Mouse (Mus musculus): ENCODE results near the gene Arpc4. TPM values are rescaled to one million over a fixed set of nuclear protein-coding genes. Genes with fewer than 3 reads are reported as not detected.

The Arpc4 gene
- total RNA-seq, 2 experiments from 2014 or later: 63.3 to 66.7 TPM

GRCm38 (mm10) chr6:113404649-113405448 is 26.9 kb downstream of the Arpc4 start:
- DNase-seq: peak in 1 of 2 experiments; percentile 27

DNA sequence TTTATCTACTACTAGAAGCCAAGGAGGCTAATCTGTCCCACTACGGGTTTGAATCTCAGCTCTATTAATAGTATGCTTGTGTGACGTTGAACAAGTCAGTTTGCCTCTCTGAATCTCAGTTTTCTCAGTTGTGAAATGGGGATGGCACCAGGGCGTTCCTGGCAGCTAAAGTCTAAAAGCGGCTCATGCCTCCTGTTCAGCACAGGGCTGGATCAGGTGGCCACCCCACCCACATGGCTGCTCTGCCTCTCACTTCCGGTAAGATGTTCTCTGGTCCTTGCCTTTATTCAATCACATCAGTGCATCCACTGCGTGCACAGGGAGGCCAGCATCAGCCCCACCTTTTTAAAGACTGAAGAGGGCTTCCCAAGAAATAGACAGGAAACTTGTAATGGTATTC is 27.6 kb downstream of the Arpc4 start:
- no peak for DNase-seq

- no peak for DNase-seq
These were observed 28.8 kb downstream of the Arpc4 start for GRCm38 (mm10) chr6:113406683-113407082.

- DNase-seq: no peak
These were observed 32.1 kb downstream of the Arpc4 start for GRCm38 (mm10) chr6:113410001-113410400.

DNA sequence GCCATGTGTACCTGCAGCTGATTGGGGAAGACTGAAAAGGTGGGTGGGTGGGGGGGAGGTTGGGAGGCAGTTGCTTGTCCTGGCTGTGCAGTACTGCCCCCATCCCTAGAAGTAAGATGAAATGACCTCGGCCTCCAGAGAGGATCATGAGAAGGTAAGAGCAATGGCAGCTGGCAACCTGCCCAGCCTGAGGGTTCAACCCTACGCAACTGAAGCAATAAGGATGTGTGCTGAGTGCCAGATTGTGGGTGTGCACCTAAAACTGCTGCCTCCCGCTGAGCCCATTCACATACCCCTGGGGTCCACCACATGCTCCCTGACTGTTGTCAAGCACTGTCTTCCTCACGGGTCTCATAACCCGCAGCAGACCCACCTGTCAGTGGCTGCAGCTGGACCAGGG is 38.5 kb downstream of the Arpc4 start:
- DNase-seq: no peak

DNA sequence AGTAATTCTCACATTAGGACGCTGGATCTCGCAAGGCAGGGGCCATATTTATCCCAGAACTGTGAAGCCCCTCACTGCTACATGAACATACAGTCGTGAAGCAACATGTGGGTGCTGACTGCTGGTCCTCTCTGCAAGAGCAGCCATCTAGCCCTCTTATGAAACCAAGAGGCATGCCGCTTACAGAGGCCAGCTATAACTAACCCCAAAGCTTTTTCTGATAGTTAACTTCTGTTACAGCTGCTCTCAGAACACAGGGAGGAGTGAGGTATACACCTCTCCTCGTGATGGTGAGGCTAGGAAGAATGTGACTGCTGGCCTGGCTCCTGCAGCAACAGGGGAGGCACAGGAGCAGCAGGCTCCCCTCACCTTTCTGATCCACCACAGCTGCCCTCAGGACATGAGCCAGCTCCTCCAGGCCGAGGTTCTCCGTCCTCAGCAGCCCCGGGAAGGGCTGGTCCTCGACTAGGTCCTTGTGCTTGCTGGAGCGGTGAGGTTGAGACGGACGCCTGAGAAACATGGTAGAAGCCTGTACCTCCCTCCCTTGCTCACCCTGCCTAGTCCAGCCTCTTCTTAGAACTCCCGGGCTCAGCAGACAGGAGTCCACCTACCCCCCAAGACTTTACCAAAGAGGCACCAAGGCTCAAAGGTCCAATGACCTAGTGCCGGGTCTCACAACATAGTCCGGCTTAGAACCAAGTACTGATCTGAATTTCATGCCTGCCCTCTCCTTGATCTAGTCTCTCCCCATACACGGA is 40.7 kb downstream of the Arpc4 start:
- no peak for DNase-seq

GRCm38 (mm10) chr6:113419199-113419587 is 41.3 kb downstream of the Arpc4 start, which contains the start of gene Rpusd3:
TSS of gene Rpusd3 (minus strand) at chr6:113419340.
- DNase-seq: peak; percentile 99 to 100

- no peak for DNase-seq
These were observed 45.1 kb downstream of the Arpc4 start for GRCm38 (mm10) chr6:113423000-113423399.

GRCm38 (mm10) chr6:113424187-113424586 is 46.3 kb downstream of the Arpc4 start:
- peak in 1 of 2 experiments; percentile 14 for DNase-seq

GRCm38 (mm10) chr6:113426696-113427095 is 48.8 kb downstream of the Arpc4 start:
- no peak for DNase-seq

- DNase-seq: no peak
These were observed 49.5 kb downstream of the Arpc4 start for GRCm38 (mm10) chr6:113427397-113427796.

DNA sequence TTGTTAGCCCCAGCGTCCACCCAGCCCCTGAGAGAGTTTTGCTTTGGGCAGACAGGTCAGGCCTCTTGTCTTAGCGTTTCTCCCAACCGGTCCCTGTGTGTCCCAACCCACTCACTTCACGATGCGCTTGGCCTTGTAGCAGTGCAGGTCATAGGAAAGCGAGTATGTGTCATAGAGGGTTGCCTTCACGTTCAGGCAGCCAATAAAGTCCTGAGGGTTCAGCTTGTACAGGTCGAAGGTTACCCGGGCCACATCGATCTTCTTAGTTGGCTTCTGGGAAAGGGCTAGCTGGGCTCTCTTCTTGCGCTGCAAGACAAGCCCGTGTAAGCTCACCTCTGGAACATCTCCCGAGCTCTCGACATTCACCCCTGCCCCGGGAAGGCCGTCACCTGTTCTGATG is 50.1 kb downstream of the Arpc4 start:
- DNase-seq: no peak

- DNase-seq: no peak
These were observed 52.0 kb downstream of the Arpc4 start for GRCm38 (mm10) chr6:113429965-113430364.

DNA sequence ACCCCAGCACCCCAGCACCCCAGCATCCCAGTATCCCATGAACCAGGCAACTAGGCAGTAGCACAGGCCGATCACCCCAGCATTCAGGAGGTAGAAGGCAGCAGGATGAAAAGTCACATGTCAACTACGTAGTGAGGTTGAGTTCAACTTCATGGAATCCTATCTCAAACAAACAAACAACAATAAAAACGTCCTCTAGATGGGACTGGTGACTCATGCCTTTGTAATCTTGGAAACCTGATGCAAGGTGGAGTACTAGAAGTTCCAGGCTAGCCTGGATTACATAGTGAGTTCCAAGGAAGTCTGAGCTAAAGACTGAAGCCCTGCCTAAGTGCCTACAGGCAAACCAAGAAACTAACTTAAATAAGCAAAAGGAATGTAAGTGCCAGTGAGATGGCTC is 52.9 kb downstream of the Arpc4 start:
- DNase-seq: no peak

DNA sequence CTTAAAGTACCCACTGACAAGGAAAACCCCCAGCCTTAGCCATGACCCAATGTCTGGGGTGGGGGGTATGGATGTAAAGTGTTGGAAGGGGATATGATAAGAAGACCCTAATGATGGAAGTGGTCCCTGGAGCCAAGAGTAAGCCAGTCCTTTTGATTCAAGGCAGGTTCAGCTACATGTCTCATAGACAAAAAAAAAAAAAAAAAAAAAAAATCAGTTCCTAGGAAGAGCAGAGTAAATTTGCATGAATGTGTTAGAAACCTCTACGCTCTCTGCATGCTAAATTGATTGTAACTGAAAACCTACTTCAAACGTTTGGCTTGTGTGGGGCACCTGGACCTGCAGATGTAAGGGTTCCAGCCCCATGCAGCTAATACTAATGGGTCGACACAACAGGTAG is 53.9 kb downstream of the Arpc4 start:
- no peak for DNase-seq

GRCm38 (mm10) chr6:113433661-113434060 is 55.7 kb downstream of the Arpc4 start:
- no peak for DNase-seq

DNA sequence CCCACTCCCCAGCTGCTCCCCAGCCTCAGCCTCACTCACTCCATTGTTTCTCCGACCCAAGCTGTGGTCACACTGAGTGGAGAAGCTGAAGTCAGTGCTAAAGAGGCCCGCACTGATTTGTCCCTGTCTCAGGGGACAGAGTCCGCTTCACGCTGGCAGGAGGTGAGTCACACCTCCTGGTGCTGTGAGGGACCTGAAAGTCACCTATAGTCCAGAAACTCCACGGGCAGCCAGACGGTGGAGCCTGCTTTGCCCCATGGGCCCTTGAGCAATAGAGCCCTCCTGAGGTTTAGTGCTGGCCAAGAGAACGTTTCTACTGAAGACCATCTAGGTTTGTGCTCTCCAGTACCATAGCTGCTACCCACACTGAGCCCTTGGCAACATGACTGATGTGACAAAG is 56.8 kb downstream of the Arpc4 start:
- DNase-seq: no peak

- DNase-seq: no peak
These were observed 57.8 kb downstream of the Arpc4 start, which contains the start of gene Cidec for GRCm38 (mm10) chr6:113435664-113436205. TSS of gene Cidec (minus strand) at chr6:113435760.

DNA sequence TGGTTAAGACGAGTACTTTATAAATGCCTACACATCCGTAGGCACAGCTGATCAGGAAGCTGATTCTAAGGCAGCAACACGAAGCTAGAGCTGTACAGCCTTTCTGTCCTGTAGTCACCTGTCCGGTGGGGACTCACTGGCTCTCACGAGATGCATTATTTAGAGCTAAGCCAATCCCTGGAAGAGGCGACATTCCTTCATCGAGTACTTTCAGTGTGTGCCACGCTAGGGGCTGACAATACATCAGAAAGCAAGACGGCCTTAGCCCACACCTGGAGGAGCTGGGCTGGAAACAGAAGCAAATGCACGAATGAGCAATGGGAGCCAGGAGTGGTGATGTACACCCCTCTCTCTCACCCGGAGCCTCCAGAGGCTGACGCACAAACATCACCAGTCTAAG is 59.2 kb downstream of the Arpc4 start:
- no peak for DNase-seq

DNA sequence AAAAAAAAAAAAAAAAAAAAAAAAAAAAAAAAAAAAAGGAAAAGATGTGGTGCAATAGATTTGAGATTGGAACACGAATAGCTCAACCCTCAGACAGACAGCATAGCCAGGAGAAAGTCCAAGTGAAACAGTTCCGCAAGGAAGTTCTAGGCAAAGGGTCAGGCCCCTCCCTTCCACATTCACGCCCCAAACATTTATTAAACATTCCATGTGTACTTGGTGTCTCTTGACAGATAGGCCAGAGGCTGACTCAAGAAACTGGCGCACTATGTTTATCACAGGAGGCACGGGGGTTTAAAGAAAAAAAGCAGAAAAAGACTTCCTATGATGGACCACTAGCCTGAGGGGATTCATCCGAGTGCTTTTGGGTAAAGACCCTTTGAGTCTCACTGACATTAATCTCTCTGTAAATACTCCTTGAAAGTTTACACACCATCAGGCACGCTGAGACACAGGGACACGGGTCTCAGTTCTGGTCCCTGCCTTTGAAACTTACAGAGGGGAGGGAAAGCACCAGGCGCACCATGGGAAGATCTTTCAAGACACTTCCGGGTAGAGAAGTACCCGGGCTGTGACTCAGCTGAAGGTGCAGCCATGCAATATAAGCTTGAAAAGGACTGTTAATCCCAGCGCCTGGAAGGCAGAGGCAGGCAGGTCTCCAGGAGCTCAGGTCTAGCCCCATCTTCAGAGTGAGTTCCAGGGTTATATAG is 61.0 kb downstream of the Arpc4 start:
- DNase-seq: no peak

Data from heart, adult 18-20 months (tissue).